Mouse (Mus musculus) myocyte (in vitro differentiated cells): ENCODE results near the gene Bzw1. TPM values are rescaled to one million over a fixed set of nuclear protein-coding genes. Genes with fewer than 3 reads are reported as not detected.

Experiments used
- H3K27me3 ChIP-seq: one replicate; pipeline ENCODE4 v1.6.1; 2011; ENCODE audit not compliant: control insufficient read depth, insufficient read depth, insufficient read length
- H3K36me3 ChIP-seq: one replicate; pipeline ENCODE4 v1.6.1; 2011; ENCODE audit not compliant: control insufficient read depth, insufficient read depth
- H3K4me2 ChIP-seq: one replicate; pipeline ENCODE4 v1.6.1; 2011; ENCODE audit warnings: low read depth, control low read depth
- H3K4me3 ChIP-seq: one replicate; pipeline ENCODE4 v1.5.1; 2011; ENCODE audit warnings: mild to moderate bottlenecking, control low read depth, moderate library complexity
- H3K79me2 ChIP-seq: one replicate; pipeline ENCODE4 v1.6.1; 2011; ENCODE audit not compliant: control insufficient read depth, insufficient read depth
- H3ac ChIP-seq: one replicate; pipeline ENCODE4 v1.6.1; 2011; ENCODE audit not compliant: control insufficient read depth, insufficient read length
- MAX ChIP-seq: IDR thresholded peaks from one replicate; pipeline ENCODE4 v1.6.1; 2011; ENCODE audit warnings: low read depth, mild to moderate bottlenecking, control low read depth
- TCF12 ChIP-seq: IDR thresholded peaks from one replicate; pipeline ENCODE4 v1.6.1; 2011; ENCODE audit warnings: mild to moderate bottlenecking, control low read depth; ENCODE audit not compliant: poor library complexity, insufficient read depth, severe bottlenecking
- polyA plus RNA-seq: library from polyadenylated mRNA; unstranded; fragments of >200 nt; fragmentation: generic; extraction: Trizol; gene quantifications from one replicate; pipeline ENCODE4 v1.2.1, GENCODE M21; 2012; ENCODE audit warnings: missing spikeins

The Bzw1 gene
- polyA plus RNA-seq, 1 experiment, result 34.7 TPM

GRCm38 (mm10) chr1:58454316-58454715 lies 61.6 kb downstream of the Bzw1 start:
- Histone ChIP-seq H3K79me2 (peaks cover 5% of the 10 kb centered on the region), H3K36me3 (peaks cover 41% of the 10 kb centered on the region), H3ac (no peak overlapping the region), H3K27me3 (no peaks in the 10 kb centered on the region), H3K4me3 (no peak overlapping the region), H3K4me2 (no peak overlapping the region)
- TF ChIP-seq MAX (no peak), TCF12 (no peak)

Other genes starting within 250 kb of the Bzw1 start
- gene Aox4, start 182.5 kb upstream of the Bzw1 start, polyA plus RNA-seq, result not detected
- not detected for gene Aox2, start 114.6 kb upstream of the Bzw1 start, polyA plus RNA-seq
- 19.4 TPM for gene Clk1, start 31.2 kb downstream of the Bzw1 start, polyA plus RNA-seq
- 30.0 TPM for gene Nif3l1, start 52.3 kb downstream of the Bzw1 start, polyA plus RNA-seq
- 45.8 TPM for gene Ppil3, start 52.6 kb downstream of the Bzw1 start, polyA plus RNA-seq
- 11.5 TPM for gene Orc2, start 112.2 kb downstream of the Bzw1 start, polyA plus RNA-seq
- 1.1 TPM for gene Fam126b, start 193.4 kb downstream of the Bzw1 start, polyA plus RNA-seq
- 130 TPM for gene Ndufb3, start 193.5 kb downstream of the Bzw1 start, polyA plus RNA-seq